Comparison of ENCODE assay signal across 50 mouse cellular contexts in genomic region chrX:139796037-139796436, GRCm38 (mm10). TPM values are rescaled to one million over a fixed set of nuclear protein-coding genes. Genes with fewer than 3 reads are reported as not detected.
"Had no signal": no experiment of that assay in that cellular context is flagged by ENCODE, and none has a peak within 500 bp of the region (broad histone marks: within the 10 kb centered on the region; RNA-seq: fewer than 3 reads in every experiment).

No protein-coding gene starts in this region.

- H3K4me1 ChIP-seq: heart, embryonic 12.5 days; heart, embryonic 13.5 days; heart, embryonic 15.5 days; hindbrain, embryonic 10.5 days; hindbrain, embryonic 12.5 days; hindbrain, embryonic 13.5 days; hindbrain, embryonic 15.5 days; intestine, embryonic 15.5 days; kidney, embryonic 15.5 days had no signal

- H3K27ac ChIP-seq: heart, embryonic 13.5 days; heart, embryonic 15.5 days; hindbrain, embryonic 10.5 days; hindbrain, embryonic 12.5 days; hindbrain, embryonic 13.5 days; hindbrain, embryonic 14.5 days; hindbrain, embryonic 15.5 days; hindbrain, postnatal 0 days; intestine, embryonic 15.5 days; kidney, embryonic 15.5 days; kidney, postnatal 0 days; layer of hippocampus, adult 2 months; left cerebral cortex, adult 2 months had no signal

- H3K27me3 ChIP-seq: hindbrain, embryonic 15.5 days had no signal

- H3K9ac ChIP-seq: heart, embryonic 12.5 days; heart, embryonic 13.5 days; heart, embryonic 15.5 days; hindbrain, embryonic 12.5 days; hindbrain, embryonic 13.5 days; hindbrain, embryonic 14.5 days; hindbrain, embryonic 15.5 days; intestine, embryonic 15.5 days; kidney, embryonic 15.5 days had no signal

- ATAC-seq: hindbrain, embryonic 16.5 days; hindbrain, postnatal 0 days; inflammation-experienced regulatory T-cells, adult 6 months; intestine, embryonic 15.5 days; intestine, embryonic 16.5 days; intestine, postnatal 0 days had no signal

- DNase-seq: heart, postnatal 10 days; heart, postnatal 14 days; heart, postnatal 36 days; heart, postnatal 4 days; kidney, adult 11 months; kidney, adult 18-20 months; kidney, adult 2 months; kidney, adult 8-10 months; kidney, adult 9 months; kidney, postnatal 10 days; kidney, postnatal 14 days; kidney, postnatal 25 days; kidney, postnatal 36 days; kidney, postnatal 4 days; layer of hippocampus, adult 9-11 months; layer of hippocampus, postnatal 36 days had no signal

- H3K36me3 ChIP-seq: heart, embryonic 12.5 days; heart, embryonic 13.5 days; heart, embryonic 15.5 days; hindbrain, embryonic 10.5 days; hindbrain, embryonic 12.5 days; hindbrain, embryonic 13.5 days; hindbrain, embryonic 15.5 days; intestine, embryonic 15.5 days; kidney, embryonic 15.5 days had no signal

- H3K9me3 ChIP-seq: heart, embryonic 12.5 days; heart, embryonic 13.5 days; heart, embryonic 15.5 days; hindbrain, embryonic 10.5 days; hindbrain, embryonic 12.5 days; hindbrain, embryonic 13.5 days; hindbrain, embryonic 15.5 days; intestine, embryonic 15.5 days; kidney, embryonic 15.5 days had no signal

- H3K4me3 ChIP-seq: heart, embryonic 12.5 days; heart, embryonic 13.5 days; heart, embryonic 15.5 days; hindbrain, embryonic 10.5 days; hindbrain, embryonic 12.5 days; hindbrain, embryonic 13.5 days; hindbrain, embryonic 15.5 days; intestine, embryonic 15.5 days; kidney, embryonic 15.5 days; layer of hippocampus, adult 2 months; left cerebral cortex, adult 2 months had no signal

- H3K4me2 ChIP-seq: heart, embryonic 11.5 days; heart, embryonic 12.5 days; heart, embryonic 13.5 days; heart, embryonic 15.5 days; hindbrain, embryonic 12.5 days; hindbrain, embryonic 13.5 days; hindbrain, embryonic 14.5 days; hindbrain, embryonic 15.5 days; intestine, embryonic 15.5 days; kidney, embryonic 15.5 days had no signal

RNA-seq across cellular contexts. Expression of gene Cldn2, which starts 4.6 kb away (rescaled TPM):
- total RNA-seq: heart, postnatal 14 days; heart, postnatal 25 days; heart, postnatal 36 days; heart, postnatal 4 days; hematopoietic stem cell, adult 5-6 weeks had no signal
- polyA plus RNA-seq: heart, embryonic 11.5 days; heart, embryonic 14.5 days; heart, postnatal 0 days; inflammation-experienced regulatory T-cells, adult 6 months had no signal

RNA-seq across cellular contexts. Expression of gene Ripply1, which starts 13.9 kb away (rescaled TPM):
- total RNA-seq: heart, postnatal 10 days; heart, postnatal 14 days; heart, postnatal 25 days; heart, postnatal 36 days; heart, postnatal 4 days; hematopoietic stem cell, adult 5-6 weeks; hindbrain, postnatal 0 days; layer of hippocampus, adult 18-20 months; layer of hippocampus, adult 2 months; layer of hippocampus, adult 8-10 months; layer of hippocampus, postnatal 10 days; layer of hippocampus, postnatal 14 days; layer of hippocampus, postnatal 25 days; layer of hippocampus, postnatal 36 days; left cerebral cortex, adult 18-20 months; left cerebral cortex, adult 2 months had no signal
- polyA plus RNA-seq: heart, embryonic 11.5 days; heart, embryonic 12.5 days; heart, embryonic 13.5 days; heart, embryonic 14.5 days; heart, embryonic 15.5 days; heart, embryonic 16.5 days; heart, postnatal 0 days; hindbrain, embryonic 11.5 days; hindbrain, embryonic 12.5 days; hindbrain, embryonic 13.5 days; hindbrain, embryonic 14.5 days; hindbrain, embryonic 15.5 days; hindbrain, embryonic 16.5 days; hindbrain, postnatal 0 days; inflammation-experienced regulatory T-cells, adult 6 months; intestine, embryonic 14.5 days; intestine, embryonic 15.5 days; intestine, embryonic 16.5 days; intestine, postnatal 0 days; kidney, embryonic 14.5 days; kidney, embryonic 15.5 days; kidney, embryonic 16.5 days; kidney, postnatal 0 days had no signal
